Mouse (Mus musculus): ENCODE data around the gene Taok3.

The Taok3 gene

DNA sequence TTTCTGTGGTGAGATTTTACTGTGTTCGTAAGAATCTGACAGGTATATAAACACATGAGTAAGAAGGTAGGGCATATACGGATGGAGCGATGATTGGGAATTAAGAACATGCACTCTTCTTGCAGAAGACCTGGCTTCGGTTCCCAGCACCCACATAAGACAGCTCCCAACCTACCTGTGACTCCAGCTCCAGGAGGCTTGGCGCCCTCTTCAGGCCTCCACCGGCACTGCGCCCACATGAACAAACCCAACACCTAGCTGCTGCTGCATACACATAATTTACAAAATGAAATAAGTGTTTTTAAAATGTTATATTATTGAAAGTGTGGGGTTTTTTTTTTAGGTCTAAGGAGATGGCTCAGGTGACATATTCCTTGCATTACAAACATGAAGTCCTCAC is 65.7 kb downstream of the Taok3 start:
- no peak for DNase-seq

DNA sequence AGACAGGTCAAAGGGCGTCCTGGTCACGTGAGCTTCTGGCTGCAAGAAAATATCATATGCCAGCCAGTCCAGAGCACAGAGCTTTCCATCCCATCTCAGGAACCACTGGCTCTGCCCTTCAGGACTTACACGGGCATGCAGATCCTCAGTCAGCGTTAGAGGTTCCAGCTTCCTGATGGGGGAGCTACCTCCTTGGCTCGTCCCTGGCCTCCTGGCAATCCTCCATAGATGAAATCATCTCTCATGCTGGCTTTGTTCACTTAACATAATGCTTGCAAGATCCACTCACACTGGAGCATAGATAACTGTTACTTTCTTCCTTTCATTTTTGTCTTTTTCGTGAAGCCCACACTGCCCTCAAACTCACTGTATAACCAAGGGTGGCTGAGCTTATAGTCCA is 72.1 kb downstream of the Taok3 start:
- DNase-seq = peak; percentile 6

GRCm38 (mm10) chr5:117193748-117194147 is 73.8 kb downstream of the Taok3 start:
- DNase-seq = no peak

DNA sequence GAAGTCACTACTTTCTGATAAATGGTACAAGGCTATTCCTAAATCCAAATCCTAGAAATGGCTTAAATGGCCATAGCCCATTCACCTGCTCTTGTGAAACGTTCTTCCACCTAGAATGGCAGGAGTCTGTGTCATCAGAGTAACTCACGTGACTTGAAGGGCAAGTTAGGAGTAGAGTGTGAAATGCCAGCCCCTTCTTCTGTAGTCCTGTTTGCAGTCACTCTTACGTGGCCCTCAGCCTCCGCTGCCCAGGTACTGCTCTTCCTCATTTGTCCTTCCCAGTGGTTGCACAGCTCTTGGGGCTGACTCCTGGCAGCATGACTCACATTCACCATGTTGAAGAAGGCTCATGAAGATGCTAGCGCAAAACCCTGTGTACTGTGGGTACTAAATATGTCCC is 74.7 kb downstream of the Taok3 start:
- no peak for DNase-seq

DNA sequence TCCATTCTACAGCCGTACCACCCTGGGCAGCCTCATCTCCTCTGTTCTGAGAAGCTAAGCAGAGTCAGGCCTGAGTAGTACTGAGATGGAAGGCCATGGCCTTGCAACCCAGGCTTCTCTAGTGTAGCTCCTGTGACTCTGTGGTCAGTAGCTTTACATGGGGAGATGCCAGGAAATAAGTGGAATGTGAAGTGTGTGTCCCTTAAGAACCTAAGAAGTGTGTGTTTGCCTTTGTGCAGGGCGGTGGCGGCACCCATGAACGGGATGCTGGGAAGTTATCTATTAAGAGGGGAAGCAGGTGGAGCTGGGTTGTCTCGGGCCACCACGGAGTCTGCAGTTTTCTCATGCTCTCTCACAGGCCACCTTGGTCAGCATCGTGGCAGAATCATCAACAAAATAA is 76.6 kb downstream of the Taok3 start:
- no peak for DNase-seq

DNA sequence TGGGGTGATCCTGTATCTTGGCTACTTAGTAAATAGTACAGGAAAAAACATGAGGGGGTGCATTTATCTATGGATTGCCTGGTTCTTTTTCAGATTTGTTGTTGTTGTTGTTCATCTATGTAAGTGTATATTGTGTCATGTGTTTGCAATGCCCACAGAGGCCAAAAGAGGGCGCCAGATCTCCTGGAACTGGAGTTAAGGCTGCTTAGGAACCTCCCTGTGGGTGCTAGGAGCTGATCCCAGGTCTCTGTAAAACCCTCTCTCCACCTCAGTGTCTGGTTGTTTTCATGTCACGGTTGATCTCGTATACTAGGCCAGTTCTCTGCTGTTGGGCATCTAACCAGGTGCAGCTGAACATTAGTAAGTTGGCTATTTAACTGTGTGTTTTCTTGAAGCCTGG is 78.5 kb downstream of the Taok3 start:
- DNase-seq = no peak

- no peak for DNase-seq
Measured at GRCm38 (mm10) chr5:117207286-117207685, 87.4 kb downstream of the Taok3 start.

GRCm38 (mm10) chr5:117214016-117214415 is 94.1 kb downstream of the Taok3 start:
- DNase-seq = peak; percentile 25

DNA sequence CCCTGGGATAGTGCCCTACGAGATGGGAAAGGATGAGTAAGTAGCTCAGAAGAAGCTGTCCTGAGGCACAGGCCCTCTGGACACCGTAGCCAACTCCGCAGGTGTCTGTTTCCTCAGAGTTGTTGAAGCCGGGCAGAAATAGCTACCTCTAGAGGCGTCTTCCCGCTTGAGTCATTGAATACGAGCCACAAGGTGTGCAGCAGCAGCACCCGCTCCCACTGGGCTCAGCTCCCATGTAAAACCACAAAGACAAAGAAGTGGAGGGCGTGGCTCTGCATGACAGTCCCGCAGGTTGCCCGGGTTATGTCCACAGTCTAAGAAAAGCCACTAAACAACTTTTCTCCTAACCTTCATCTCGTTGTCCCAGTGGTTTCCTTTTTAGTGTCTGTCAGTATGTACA is 111.1 kb downstream of the Taok3 start:
- no peak for DNase-seq

DNA sequence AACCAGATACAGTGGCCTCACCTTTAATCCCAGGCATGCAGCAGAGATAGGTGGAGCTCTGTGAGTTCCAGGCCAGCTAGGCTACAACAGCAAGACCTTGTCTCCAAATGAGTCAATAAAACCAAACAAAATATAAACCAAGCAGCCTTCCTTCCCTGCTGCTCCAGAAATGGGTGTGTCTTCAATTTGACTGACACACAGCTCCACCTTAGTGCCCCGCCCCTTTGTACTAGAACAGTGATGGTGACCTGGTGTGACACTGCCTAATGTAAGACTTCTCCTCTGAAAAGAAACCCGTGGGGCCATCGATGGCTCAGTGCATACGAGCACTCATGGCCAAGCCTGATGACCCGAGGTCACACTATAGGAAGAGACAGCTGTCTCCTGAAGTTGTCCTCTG is 116.6 kb downstream of the Taok3 start:
- no peak for DNase-seq

DNA sequence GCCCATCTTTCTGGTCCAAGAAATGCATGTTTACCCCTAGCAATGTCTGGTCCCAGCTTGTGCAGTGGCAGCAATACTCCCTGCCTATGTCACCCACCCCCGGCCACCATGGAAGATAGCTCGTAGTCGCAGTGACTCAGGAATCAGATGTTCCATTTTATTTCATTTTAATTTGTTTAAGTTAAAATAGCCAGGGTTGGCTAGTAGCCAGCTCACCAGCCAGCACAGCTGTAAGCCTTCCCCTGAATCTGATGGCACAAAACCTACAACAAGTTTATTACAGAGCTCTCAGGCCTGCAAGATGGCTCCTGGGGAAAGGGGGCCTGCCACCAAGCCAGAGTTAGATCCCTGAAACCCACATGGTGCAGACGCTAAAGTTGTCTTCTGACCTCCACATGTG is 119.2 kb downstream of the Taok3 start:
- no peak for DNase-seq

GRCm38 (mm10) chr5:117240321-117240731 is 120.4 kb downstream of the Taok3 start:
- DNase-seq = no peak

DNA sequence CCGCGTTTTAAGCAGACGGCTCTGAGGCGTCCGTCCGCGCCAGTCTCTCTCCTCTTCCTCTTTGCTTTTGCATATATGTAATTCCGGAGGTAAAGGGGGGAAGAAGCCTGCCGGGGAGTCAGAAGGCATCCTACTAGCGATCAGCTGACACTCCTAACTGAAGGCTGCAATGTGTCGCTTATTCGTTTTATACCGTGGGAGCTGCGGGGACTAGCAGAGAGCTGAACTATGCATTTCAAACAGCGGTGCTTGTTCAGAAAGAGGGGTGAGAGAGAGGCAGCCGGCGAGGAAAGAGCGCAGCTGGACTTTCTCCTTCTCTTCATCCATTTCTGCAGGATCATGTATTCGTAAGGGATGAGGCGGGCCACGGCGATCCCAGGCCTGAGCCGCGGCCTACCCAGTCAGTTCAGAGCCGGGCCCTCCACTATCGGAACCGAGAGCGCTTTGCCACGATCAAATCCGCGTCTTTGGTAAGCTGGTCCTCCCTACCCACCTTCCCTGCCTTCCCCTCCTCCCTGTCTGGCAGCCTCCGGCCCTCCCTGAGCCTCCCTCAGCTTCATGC is 120.9 kb downstream of the Taok3 start:
- no peak for DNase-seq

DNA sequence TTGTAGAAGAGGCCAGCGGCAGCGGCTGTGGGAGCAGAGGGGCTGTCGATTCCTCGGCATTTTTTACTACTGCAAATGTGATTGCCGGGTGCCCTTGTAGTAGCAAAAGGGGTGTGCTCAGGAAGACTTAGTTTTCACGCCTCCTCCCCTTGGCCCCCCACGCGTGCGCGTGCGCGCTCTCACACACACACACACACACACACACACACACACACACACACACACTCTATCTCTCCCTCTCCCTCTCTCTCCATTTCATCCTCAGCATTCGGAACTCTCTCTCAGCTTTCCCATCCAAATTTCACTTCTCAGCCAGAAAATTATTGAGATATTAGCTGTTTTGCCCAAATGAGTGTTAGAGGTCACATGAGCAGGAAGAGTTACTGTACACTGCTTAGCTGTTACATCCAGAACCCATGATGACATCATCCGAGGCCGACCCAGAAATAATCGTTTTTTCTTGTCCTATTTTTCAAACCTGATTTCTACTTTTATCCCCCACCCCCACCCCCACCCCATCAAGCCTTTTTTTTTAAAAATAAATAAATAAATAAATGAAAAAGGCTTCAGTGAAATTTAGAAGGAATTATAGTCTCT is 122.1 kb downstream of the Taok3 start:
- no peak for DNase-seq

- DNase-seq = no peak
Measured at GRCm38 (mm10) chr5:117242671-117243478, 122.9 kb downstream of the Taok3 start.

- no peak for DNase-seq
Measured at GRCm38 (mm10) chr5:117245170-117245569, 125.2 kb downstream of the Taok3 start.

GRCm38 (mm10) chr5:117248351-117248750 is 128.4 kb downstream of the Taok3 start:
- no peak for DNase-seq

- no peak for DNase-seq
Measured at GRCm38 (mm10) chr5:117250796-117251195, 130.9 kb downstream of the Taok3 start.

GRCm38 (mm10) chr5:117251763-117252162 is 131.8 kb downstream of the Taok3 start:
- no peak for DNase-seq

DNA sequence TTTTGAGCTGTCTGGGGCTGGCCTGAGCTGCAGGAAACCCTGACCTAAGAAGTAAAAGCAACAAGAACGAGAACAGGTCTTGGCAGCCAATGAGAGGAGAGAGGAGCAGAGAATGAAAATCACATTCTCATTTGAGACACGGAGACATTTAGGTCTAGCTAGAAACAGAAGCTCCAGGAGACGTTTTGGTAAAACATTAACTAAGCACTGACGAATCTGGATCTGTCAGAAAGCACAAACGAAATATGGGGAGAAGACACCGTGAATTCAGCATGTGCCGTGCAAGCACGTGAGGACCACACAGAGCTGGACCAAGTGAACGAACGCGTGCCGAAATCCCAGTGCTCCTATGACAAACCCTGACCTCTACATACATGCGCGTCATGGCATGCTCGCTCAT is 138.3 kb downstream of the Taok3 start:
- peak; percentile 22 for DNase-seq

DNA sequence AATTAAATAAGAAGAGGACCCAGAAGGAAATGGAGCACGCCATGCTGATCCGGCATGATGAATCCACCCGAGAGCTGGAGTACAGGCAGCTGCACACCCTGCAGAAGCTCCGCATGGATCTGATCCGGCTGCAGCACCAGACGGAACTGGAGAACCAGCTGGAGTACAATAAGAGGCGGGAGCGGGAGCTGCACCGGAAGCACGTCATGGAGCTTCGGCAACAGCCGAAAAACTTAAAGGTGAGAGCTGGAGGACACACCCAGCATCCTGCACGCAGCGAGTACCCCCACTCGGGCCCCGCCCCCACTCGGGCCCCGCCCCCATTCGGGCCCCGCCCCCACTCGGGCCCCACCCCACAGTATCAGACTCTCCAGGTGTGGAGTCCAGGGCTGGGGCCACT is 143.6 kb downstream of the Taok3 start:
- DNase-seq = no peak

DNA sequence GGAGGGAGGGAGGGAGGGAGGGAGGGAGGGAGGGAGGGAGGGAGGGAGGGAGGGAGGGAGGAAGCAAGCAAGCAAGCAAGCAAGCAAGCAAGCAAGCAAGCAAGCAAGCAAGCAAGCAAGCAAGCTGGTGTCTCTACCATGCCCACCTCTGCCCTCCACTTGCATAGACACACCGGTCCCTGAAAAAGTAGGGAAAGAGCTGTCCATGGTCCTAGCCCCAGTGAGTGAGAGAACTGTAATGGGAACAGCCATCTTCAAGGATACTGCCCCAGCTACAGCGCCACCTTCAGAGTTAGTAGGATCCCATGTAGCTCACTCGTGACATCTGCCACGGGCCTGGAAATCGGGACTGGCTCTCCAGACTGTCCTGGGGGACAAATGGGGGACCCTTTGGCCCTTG is 144.8 kb downstream of the Taok3 start:
- DNase-seq = no peak

DNA sequence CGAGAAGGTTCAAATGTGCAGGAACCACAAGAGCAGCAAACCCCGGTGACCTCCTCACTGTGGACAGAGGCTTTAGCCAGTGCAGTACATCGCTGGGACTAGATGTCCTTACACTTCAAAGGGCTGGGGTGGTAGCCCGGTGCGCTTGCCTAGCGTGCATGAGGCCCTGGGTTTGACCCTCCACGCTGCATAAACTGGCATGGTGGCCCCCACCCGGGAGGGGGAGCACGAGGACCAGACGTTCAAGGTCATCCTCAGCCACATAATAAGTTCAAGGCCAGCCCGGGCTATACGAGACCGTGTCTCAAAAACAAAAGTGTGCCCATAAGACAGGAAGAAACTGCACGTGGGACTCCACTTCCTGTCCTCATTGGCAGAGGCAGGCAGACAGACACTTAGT is 148.0 kb downstream of the Taok3 start:
- DNase-seq = no peak

DNA sequence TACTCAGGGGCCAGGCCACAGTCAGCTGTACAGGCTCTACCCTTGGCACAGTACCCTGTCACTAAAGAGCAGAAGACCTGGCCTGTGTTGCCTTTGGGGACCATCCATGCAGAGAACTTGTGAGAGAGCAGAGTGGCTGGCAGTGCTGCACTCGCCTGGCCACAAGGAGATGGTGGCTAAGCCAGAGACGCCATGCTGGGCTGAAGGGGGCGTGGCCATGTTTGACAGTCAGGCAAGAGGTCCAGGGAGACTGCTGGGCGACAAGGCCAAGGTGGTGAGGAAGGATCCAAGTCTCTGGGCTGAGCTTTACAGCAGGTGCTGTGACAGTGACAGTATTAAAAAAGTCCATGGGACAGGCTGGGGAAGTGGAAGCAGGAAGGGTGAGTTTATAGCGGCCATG is 148.8 kb downstream of the Taok3 start:
- DNase-seq = no peak

GRCm38 (mm10) chr5:117269395-117269794 is 149.5 kb downstream of the Taok3 start:
- no peak for DNase-seq

Measured in kidney, adult 11 months (tissue).